Mouse (Mus musculus): ENCODE data around the gene Gm813.
A peak's percentile ranks its signal among the peaks of the same experiment; 100 is the strongest.
"Not testable (repeated sequence)": the region's sequence is repeated elsewhere in the genome, so short reads cannot be mapped to it uniquely, and the experiment has no call there.

Gene Gm813

GRCm38 (mm10) chr16:58616878-58617277 lies at the start of gene Gm813:
Gm813 (minus strand) TSS chr16:58616978.
- no peak for DNase-seq (ENCODE audit: low spot score)

- DNase-seq (ENCODE audit: low spot score) = not testable (repeated sequence)
These were observed 48.4 kb upstream of the Gm813 start for GRCm38 (mm10) chr16:58665137-58665536.

- DNase-seq (ENCODE audit: low spot score) = no peak
These were observed 47.0 kb upstream of the Gm813 start for GRCm38 (mm10) chr16:58663816-58664215.

- DNase-seq (ENCODE audit: low spot score) = no peak
These were observed 46.2 kb upstream of the Gm813 start for GRCm38 (mm10) chr16:58663021-58663420.

- no peak for DNase-seq (ENCODE audit: low spot score)
These were observed 45.6 kb upstream of the Gm813 start for GRCm38 (mm10) chr16:58662287-58662791.

GRCm38 (mm10) chr16:58661826-58662225 lies 45.0 kb upstream of the Gm813 start:
- DNase-seq (ENCODE audit: low spot score) = no peak

GRCm38 (mm10) chr16:58658668-58659067 lies 41.9 kb upstream of the Gm813 start:
- no peak for DNase-seq (ENCODE audit: low spot score)

GRCm38 (mm10) chr16:58656526-58656925 lies 39.7 kb upstream of the Gm813 start:
- no peak for DNase-seq (ENCODE audit: low spot score)

- DNase-seq (ENCODE audit: low spot score) = no peak
These were observed 39.0 kb upstream of the Gm813 start for GRCm38 (mm10) chr16:58655751-58656150.

- DNase-seq (ENCODE audit: low spot score) = no peak
These were observed 33.2 kb upstream of the Gm813 start for GRCm38 (mm10) chr16:58649979-58650378.

- DNase-seq (ENCODE audit: low spot score) = no peak
These were observed 22.0 kb upstream of the Gm813 start, which contains the start of gene E330017A01Rik for GRCm38 (mm10) chr16:58638689-58639175. E330017A01Rik (minus strand) TSS chr16:58638739.

- no peak for DNase-seq (ENCODE audit: low spot score)
These were observed 21.2 kb upstream of the Gm813 start for GRCm38 (mm10) chr16:58638016-58638415.

GRCm38 (mm10) chr16:58637448-58637847 lies 20.7 kb upstream of the Gm813 start:
- no peak for DNase-seq (ENCODE audit: low spot score)

GRCm38 (mm10) chr16:58635866-58636265 lies 19.1 kb upstream of the Gm813 start:
- no peak for DNase-seq (ENCODE audit: low spot score)

GRCm38 (mm10) chr16:58629736-58630135 lies 13.0 kb upstream of the Gm813 start:
- no peak for DNase-seq (ENCODE audit: low spot score)

GRCm38 (mm10) chr16:58628968-58629367 lies 12.2 kb upstream of the Gm813 start:
- DNase-seq (ENCODE audit: low spot score) = no peak

- DNase-seq (ENCODE audit: low spot score) = no peak
These were observed 11.5 kb upstream of the Gm813 start for GRCm38 (mm10) chr16:58628336-58628680.

GRCm38 (mm10) chr16:58627597-58628335 lies 11.0 kb upstream of the Gm813 start:
- no peak for DNase-seq (ENCODE audit: low spot score)

- peak; percentile 43 for DNase-seq (ENCODE audit: low spot score)
These were observed 7.2 kb upstream of the Gm813 start for GRCm38 (mm10) chr16:58623944-58624343.

- DNase-seq (ENCODE audit: low spot score) = no peak
These were observed 6.3 kb upstream of the Gm813 start for GRCm38 (mm10) chr16:58623114-58623513.

GRCm38 (mm10) chr16:58622377-58622776 lies 5.6 kb upstream of the Gm813 start:
- no peak for DNase-seq (ENCODE audit: low spot score)

GRCm38 (mm10) chr16:58617346-58617745 lies 568 bp upstream of the Gm813 start:
- no peak for DNase-seq (ENCODE audit: low spot score)

GRCm38 (mm10) chr16:58612969-58613368 lies 3.8 kb downstream of the Gm813 start:
- DNase-seq (ENCODE audit: low spot score) = no peak

GRCm38 (mm10) chr16:58607101-58607500 lies 9.7 kb downstream of the Gm813 start:
- DNase-seq (ENCODE audit: low spot score) = peak; percentile 49
